Mouse (Mus musculus) limb, embryonic 14.5 days (tissue): ENCODE results near the gene Gnrhr. TPM values are rescaled to one million over a fixed set of nuclear protein-coding genes. Genes with fewer than 3 reads are reported as not detected.

Experiments
- ATAC-seq: fragments of 200-750 bp; cut with Nextera tagmentation; 2 replicates; pipeline ENCODE4 v1.8.0; 2017; ENCODE audit warnings: low read depth, moderate number of reproducible peaks, moderate TSS enrichment; ENCODE audit not compliant: low FRiP score
- DNase-seq: peaks from one replicate; pipeline ENCODE4 v3.0.0-alpha.2; 2015; ENCODE audit warnings: low spot score
- H3K27ac ChIP-seq: fragments of 300-500 bp; sonication (generic); replicated peaks from 2 replicates; pipeline ENCODE4 v1.5.1; 2014; ENCODE audit warnings: low read depth, mild to moderate bottlenecking, low read length, moderate library complexity, mixed read lengths
- H3K27me3 ChIP-seq: fragments of 300-500 bp; sonication (generic); 2 replicates; pipeline ENCODE4 v1.6.1; 2014; ENCODE audit warnings: low read length, mixed read lengths; ENCODE audit not compliant: control insufficient read depth, insufficient read depth
- H3K36me3 ChIP-seq: fragments of 300-500 bp; sonication (generic); 2 replicates; pipeline ENCODE4 v1.6.1; 2014; ENCODE audit warnings: mild to moderate bottlenecking, low read length, moderate library complexity, mixed read lengths; ENCODE audit not compliant: control insufficient read depth, insufficient read depth
- H3K4me1 ChIP-seq: fragments of 300-500 bp; sonication (generic); 2 replicates; pipeline ENCODE4 v1.6.1; 2014; ENCODE audit warnings: antibody characterized with exemption, low read length, mixed read lengths; ENCODE audit not compliant: control insufficient read depth, insufficient read depth
- H3K4me2 ChIP-seq: fragments of 300-500 bp; sonication (generic); replicated peaks from 2 replicates; pipeline ENCODE4 v1.6.1; 2014; ENCODE audit warnings: low read depth, mild to moderate bottlenecking, low read length, moderate library complexity; ENCODE audit not compliant: severe bottlenecking
- H3K4me3 ChIP-seq: fragments of 300-500 bp; sonication (generic); replicated peaks from 2 replicates; pipeline ENCODE4 v1.5.1; 2014; ENCODE audit warnings: low read length
- H3K9ac ChIP-seq: fragments of 300-500 bp; sonication (generic); 2 replicates; pipeline ENCODE4 v1.6.1; 2014; ENCODE audit warnings: mild to moderate bottlenecking, low read depth, low read length, moderate library complexity; ENCODE audit not compliant: severe bottlenecking
- H3K9me3 ChIP-seq: fragments of 300-500 bp; sonication (generic); 2 replicates; pipeline ENCODE4 v1.6.1; 2016; ENCODE audit warnings: low read length; ENCODE audit not compliant: control insufficient read depth
- POLR2A ChIP-seq: fragments of 200-500 bp; IDR thresholded peaks from 2 replicates; pipeline ENCODE4 v1.8.0; 2012; ENCODE audit warnings: inconsistent platforms, mild to moderate bottlenecking, moderate library complexity, borderline replicate concordance; ENCODE audit not compliant: insufficient read depth, insufficient read length; ENCODE audit errors: extremely low read depth
- WGBS: fragments of 180-500 bp; shearing (Covaris S2); extraction: QIAGEN DNeasy Blood & Tissue Kit; methylation state at CpG from one replicate; pipeline ENCODE4 v1.1.7; 2014; 5-methylcytosine and 5-hydroxymethylcytosine counted together
- polyA plus RNA-seq, 2 experiments: library from polyadenylated mRNA; depleted of rRNA in 1 of 2; stranded (reverse) in 1 of 2; unstranded in 1 of 2; fragments of >200 nt; fragmentation: Nextera tagmentation in 1 of 2; extraction: Ambion mirVana in 1 of 2; gene quantifications; 2 replicates each; pipeline versions ENCODE4 v1.2.1 to v1.2.3; 2012 to 2014

The Gnrhr gene
- polyA plus RNA-seq, 2 experiments = not detected

- TF ChIP-seq POLR2A = no peak
- under 1% methylated on average over 15 of the region's 15 CpGs for WGBS
- Histone ChIP-seq H3K27me3 (no peaks in the 10 kb centered on the region), H3K27ac (peak overlapping the region; percentile 94), H3K4me1 (0 out of 2 replicates have a peak, but pooled peaks cover 6% of the 10 kb centered on the region), H3K9ac (peak overlapping the region; percentile 79), H3K9me3 (no peaks in the 10 kb centered on the region), H3K36me3 (peaks cover 10% of the 10 kb centered on the region), H3K4me3 (peak overlapping the region; percentile 76), H3K4me2 (peak overlapping the region; percentile 75)
- DNase-seq = peak; percentile 45
- ATAC-seq = no peak
Measured at GRCm38 (mm10) chr5:86172088-86172448, 25.6 kb downstream of the Gnrhr start.

Other genes starting within 250 kb of the Gnrhr start
- 12.8 and 18.9 TPM in 2 replicates for gene Cenpc1, start 132.3 kb downstream of the Gnrhr start, polyA plus RNA-seq (2012; rRNA removed)
- gene Cenpc1, start 132.3 kb downstream of the Gnrhr start, polyA plus RNA-seq (2014; fragmentation: Nextera tagmentation; extraction: Ambion mirVana) = 26.4 and 29.2 TPM in 2 replicates
- gene Stap1, start 126.2 kb downstream of the Gnrhr start, polyA plus RNA-seq (2012; rRNA removed) = 0.23 and 0.36 TPM in 2 replicates
- gene Stap1, start 126.2 kb downstream of the Gnrhr start, polyA plus RNA-seq (2014; fragmentation: Nextera tagmentation; extraction: Ambion mirVana) = 0.52 and 0.88 TPM in 2 replicates
- gene Uba6, start 25.1 kb downstream of the Gnrhr start, polyA plus RNA-seq (2012; rRNA removed) = 9.9 and 10.4 TPM in 2 replicates
- gene Uba6, start 25.1 kb downstream of the Gnrhr start, polyA plus RNA-seq (2014; fragmentation: Nextera tagmentation; extraction: Ambion mirVana) = 17.8 and 19.4 TPM in 2 replicates
- not detected in 2 replicates for gene Tmprss11c, start 91.4 kb upstream of the Gnrhr start, polyA plus RNA-seq (2012; rRNA removed)
- gene Tmprss11c, start 91.4 kb upstream of the Gnrhr start, polyA plus RNA-seq (2014; fragmentation: Nextera tagmentation; extraction: Ambion mirVana) = not detected in 2 replicates
- not detected in 2 replicates for gene Tmprss11d, start 175.5 kb upstream of the Gnrhr start, polyA plus RNA-seq (2012; rRNA removed)
- gene Tmprss11d, start 175.5 kb upstream of the Gnrhr start, polyA plus RNA-seq (2014; fragmentation: Nextera tagmentation; extraction: Ambion mirVana) = not detected in 2 replicates